Mouse (Mus musculus) stomach, embryonic 14.5 days (tissue): ENCODE measurements around the gene Bcl2l10. TPM values are rescaled to one million over a fixed set of nuclear protein-coding genes. Genes with fewer than 3 reads are reported as not detected.

Experiments used
- ATAC-seq: fragments of 200-750 bp; cut with Nextera tagmentation; 2 replicates; pipeline ENCODE4 v1.8.0; 2017; ENCODE audit warnings: low read depth, moderate TSS enrichment; ENCODE audit not compliant: insufficient number of reproducible peaks, insufficient read depth, low FRiP score
- H3K27ac ChIP-seq: fragments of 300-500 bp; sonication (generic); 2 replicates; pipeline ENCODE4 v1.5.1; 2014; ENCODE audit warnings: mild to moderate bottlenecking, low read length, moderate library complexity, mixed read lengths
- H3K27me3 ChIP-seq: fragments of 300-500 bp; sonication (generic); 2 replicates; pipeline ENCODE4 v1.6.1; 2014; ENCODE audit warnings: low read length, control low read depth, mixed read lengths; ENCODE audit not compliant: control insufficient read depth, insufficient read depth
- H3K36me3 ChIP-seq: fragments of 300-500 bp; sonication (generic); 2 replicates; pipeline ENCODE4 v1.6.1; 2014; ENCODE audit warnings: mild to moderate bottlenecking, control low read depth, low read length, moderate library complexity, mixed read lengths; ENCODE audit not compliant: control insufficient read depth, insufficient read depth
- H3K4me1 ChIP-seq: fragments of 300-500 bp; sonication (generic); 2 replicates; pipeline ENCODE4 v1.6.1; 2014; ENCODE audit warnings: low read length, control low read depth, mixed read lengths; ENCODE audit not compliant: control insufficient read depth, insufficient read depth
- H3K4me2 ChIP-seq: fragments of 300-500 bp; sonication (generic); replicated peaks from 2 replicates; pipeline ENCODE4 v1.6.1; 2014; ENCODE audit warnings: low read depth, low read length, control low read depth
- H3K4me3 ChIP-seq: fragments of 300-500 bp; sonication (generic); 2 replicates; pipeline ENCODE4 v1.5.1; 2014; ENCODE audit warnings: low read depth, low read length, control low read depth
- H3K9ac ChIP-seq: fragments of 300-500 bp; sonication (generic); replicated peaks from 2 replicates; pipeline ENCODE4 v1.6.1; 2014; ENCODE audit warnings: low read depth, mild to moderate bottlenecking, control low read depth, low read length, moderate library complexity, mixed read lengths
- H3K9me3 ChIP-seq: fragments of 300-500 bp; sonication (generic); 2 replicates; pipeline ENCODE4 v1.6.1; 2016; ENCODE audit warnings: low read depth, low read length, control low read depth; ENCODE audit not compliant: control insufficient read depth
- WGBS: fragments of 180-500 bp; shearing (Covaris S2); extraction: QIAGEN DNeasy Blood & Tissue Kit; methylation state at CpG from one replicate; pipeline ENCODE4 v1.1.7; 2014; 5-methylcytosine and 5-hydroxymethylcytosine counted together
- polyA plus RNA-seq: library from polyadenylated mRNA; unstranded; fragments of >200 nt; fragmentation: Nextera tagmentation; extraction: Ambion mirVana; gene quantifications from 2 replicates; pipeline ENCODE4 v1.2.1, GENCODE M21; 2014

Gene Bcl2l10
- polyA plus RNA-seq, 1 experiment from 2014 or later, result not detected

GRCm38 (mm10) chr9:75375606-75376005 lies 28.0 kb downstream of the Bcl2l10 start:
- no peaks in the 10 kb centered on the region for H3K36me3 ChIP-seq

GRCm38 (mm10) chr9:75376428-75376827 lies 28.9 kb downstream of the Bcl2l10 start:
- Histone ChIP-seq H3K4me2 (no peak overlapping the region), H3K9ac (no peak overlapping the region), H3K4me1 (no peaks in the 10 kb centered on the region), H3K36me3 (no peaks in the 10 kb centered on the region), H3K9me3 (no peaks in the 10 kb centered on the region), H3K27ac (no peak overlapping the region), H3K27me3 (no peaks in the 10 kb centered on the region), H3K4me3 (no peak overlapping the region)
- 67% methylated on average over 1 of the region's 1 CpGs for WGBS
- no peak for ATAC-seq

More at GRCm38 (mm10) chr9:75375606-75376005, 28.0 kb downstream of the Bcl2l10 start:
- Histone ChIP-seq H3K27ac (no peak overlapping the region), H3K4me2 (no peak overlapping the region), H3K27me3 (no peaks in the 10 kb centered on the region), H3K4me3 (no peak overlapping the region), H3K9me3 (no peaks in the 10 kb centered on the region), H3K9ac (no peak overlapping the region), H3K4me1 (no peaks in the 10 kb centered on the region)
- 97% methylated on average over 9 of the region's 9 CpGs for WGBS
- ATAC-seq, result no peak

GRCm38 (mm10) chr9:75378774-75379173 lies 31.2 kb downstream of the Bcl2l10 start:
- Histone ChIP-seq H3K9me3 (no peaks in the 10 kb centered on the region), H3K27me3 (no peaks in the 10 kb centered on the region), H3K36me3 (no peaks in the 10 kb centered on the region), H3K4me2 (no peak overlapping the region), H3K4me3 (no peak overlapping the region), H3K9ac (no peak overlapping the region), H3K27ac (no peak overlapping the region), H3K4me1 (no peaks in the 10 kb centered on the region)
- no peak for ATAC-seq
- WGBS, result 72% methylated on average over 2 of the region's 2 CpGs

- no peak overlapping the region for H3K9ac ChIP-seq
- no peaks in the 10 kb centered on the region for H3K9me3 ChIP-seq
- no peaks in the 10 kb centered on the region for H3K27me3 ChIP-seq
- no peaks in the 10 kb centered on the region for H3K4me1 ChIP-seq
- H3K4me2 ChIP-seq, result no peak overlapping the region
- no peak overlapping the region for H3K27ac ChIP-seq
- peaks cover 4% of the 10 kb centered on the region for H3K36me3 ChIP-seq
- WGBS, result 87% methylated on average over 14 of the region's 14 CpGs
- ATAC-seq, result no peak
- H3K4me3 ChIP-seq, result no peak overlapping the region
Measured at GRCm38 (mm10) chr9:75382825-75383224, 35.3 kb downstream of the Bcl2l10 start.

GRCm38 (mm10) chr9:75383785-75384184 lies 36.2 kb downstream of the Bcl2l10 start:
- ATAC-seq, result no peak
- H3K36me3 ChIP-seq, result peaks cover 9% of the 10 kb centered on the region
- H3K27ac ChIP-seq, result no peak overlapping the region
- H3K9ac ChIP-seq, result no peak overlapping the region
- H3K4me3 ChIP-seq, result no peak overlapping the region
- no peaks in the 10 kb centered on the region for H3K4me1 ChIP-seq
- no peaks in the 10 kb centered on the region for H3K27me3 ChIP-seq
- no peak overlapping the region for H3K4me2 ChIP-seq
- 78% methylated on average over 9 of the region's 9 CpGs for WGBS
- no peaks in the 10 kb centered on the region for H3K9me3 ChIP-seq

- H3K4me1 ChIP-seq, result no peaks in the 10 kb centered on the region
- H3K9ac ChIP-seq, result no peak overlapping the region
- H3K9me3 ChIP-seq, result no peaks in the 10 kb centered on the region
- no peak overlapping the region for H3K27ac ChIP-seq
- WGBS, result 69% methylated on average over 3 of the region's 3 CpGs
- ATAC-seq, result no peak
- no peak overlapping the region for H3K4me2 ChIP-seq
- H3K4me3 ChIP-seq, result no peak overlapping the region
- peaks cover 16% of the 10 kb centered on the region for H3K36me3 ChIP-seq
- H3K27me3 ChIP-seq, result no peaks in the 10 kb centered on the region
Measured at GRCm38 (mm10) chr9:75384337-75384962, 36.9 kb downstream of the Bcl2l10 start.

- H3K4me3 ChIP-seq, result no peak overlapping the region
- no peak overlapping the region for H3K27ac ChIP-seq
- peaks cover 22% of the 10 kb centered on the region for H3K36me3 ChIP-seq
- no peaks in the 10 kb centered on the region for H3K4me1 ChIP-seq
- H3K9ac ChIP-seq, result no peak overlapping the region
- H3K27me3 ChIP-seq, result no peaks in the 10 kb centered on the region
- no peak for ATAC-seq
- no peaks in the 10 kb centered on the region for H3K9me3 ChIP-seq
- WGBS, result 86% methylated on average over 9 of the region's 9 CpGs
- no peak overlapping the region for H3K4me2 ChIP-seq
Measured at GRCm38 (mm10) chr9:75385218-75385974, 37.8 kb downstream of the Bcl2l10 start.

- WGBS, result 72% methylated on average over 12 of the region's 12 CpGs
- Histone ChIP-seq H3K9ac (no peak overlapping the region), H3K36me3 (peaks cover 83% of the 10 kb centered on the region), H3K9me3 (no peaks in the 10 kb centered on the region), H3K4me2 (no peak overlapping the region), H3K27ac (no peak overlapping the region), H3K27me3 (no peaks in the 10 kb centered on the region), H3K4me1 (no peaks in the 10 kb centered on the region), H3K4me3 (no peak overlapping the region)
- no peak for ATAC-seq
Measured at GRCm38 (mm10) chr9:75393251-75393650, 45.7 kb downstream of the Bcl2l10 start.
